Mouse (Mus musculus): ENCODE data around the gene Xk.
"Not testable (repeated sequence)": the region's sequence is repeated elsewhere in the genome, so short reads cannot be mapped to it uniquely, and the experiment has no call there.

- TF ChIP-seq GATA1, TAL1 (IDR thresholded peaks at IDR 0.05; ENCODE audit: low read length): not testable (repeated sequence)
Observed at GRCm38 (mm10) chrX:9333035-9333434, 60.5 kb downstream of the Xk start.
